Mouse (Mus musculus) skeletal muscle tissue, postnatal 0 days (tissue): ENCODE measurements around the gene Plekha5. TPM values are rescaled to one million over a fixed set of nuclear protein-coding genes. Genes with fewer than 3 reads are reported as not detected.

ENCODE experiments used
- polyA plus RNA-seq: library from polyadenylated mRNA; unstranded; fragments of >200 nt; fragmentation: Nextera tagmentation; extraction: Ambion mirVana; gene quantifications from 2 replicates; pipeline ENCODE4 v1.2.1, GENCODE M21; 2015

Plekha5 gene
- polyA plus RNA-seq, result 13.9 and 16.2 TPM in 2 replicates

GRCm38 (mm10) chr6:140423846-140424200, at the start of gene Plekha5:
Gene Plekha5 (plus strand): TSS chr6:140424054.

GRCm38 (mm10) chr6:140622391-140623225, 198.8 kb downstream of the Plekha5 start, which contains the start of gene Aebp2:
Gene Aebp2 (plus strand): TSS chr6:140622663.

Other genes starting within 250 kb of the Plekha5 start
- gene Aebp2, start 198.6 kb downstream of the Plekha5 start, polyA plus RNA-seq, result 7.1 and 7.3 TPM in 2 replicates